Mouse (Mus musculus): Measurements from ENCODE around the gene Dnmt3b. TPM values are rescaled to one million over a fixed set of nuclear protein-coding genes. Genes with fewer than 3 reads are reported as not detected.
"Not testable (repeated sequence)": the region's sequence is repeated elsewhere in the genome, so short reads cannot be mapped to it uniquely, and the experiment has no call there.

Gene Dnmt3b
- polyA plus RNA-seq, 1 experiment from 2014 or later = 6.6 TPM

DNA sequence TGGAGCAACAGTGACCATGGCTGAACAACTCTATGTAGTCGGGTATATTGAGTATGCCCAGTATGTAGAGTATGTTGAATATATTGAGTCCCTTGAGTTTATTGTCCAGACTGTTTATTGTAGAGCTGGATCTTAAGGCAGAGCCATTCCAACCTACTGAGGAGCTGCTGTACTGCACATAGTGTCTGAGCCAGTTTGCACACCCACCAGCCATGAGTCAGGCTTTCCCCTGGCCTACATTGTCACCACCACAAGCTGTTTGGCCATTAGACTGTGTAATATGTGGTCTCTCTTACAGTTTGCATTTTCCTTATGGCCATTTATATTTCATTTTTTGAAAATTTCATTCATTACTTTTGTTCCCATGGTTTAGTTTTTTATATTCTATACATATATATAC, 30.7 kb downstream of the Dnmt3b start:
- Histone ChIP-seq H3K4me1 (no peaks in the 10 kb centered on the region), H3K36me3 (peaks cover 4% of the 10 kb centered on the region; the same call in 1 of the 2 replicates), H3K27me3 (replicated peaks) (no peaks in the 10 kb centered on the region), H3K9ac (no peak overlapping the region), H3K4me3 (no peak overlapping the region), H3K9me3 (no peaks in the 10 kb centered on the region), H3K4me2 (replicated peaks) (no peak overlapping the region), H3K27ac (no peak overlapping the region)
- ATAC-seq (ENCODE audit: low FRiP score, low read depth) = no peak
- WGBS = 93% methylated on average over 1 of the region's 1 CpGs

- H3K4me2 ChIP-seq (replicated peaks); H3K9me3 ChIP-seq; H3K27me3 ChIP-seq (replicated peaks); H3K27ac ChIP-seq; ATAC-seq (ENCODE audit: low FRiP score, low read depth); H3K4me3 ChIP-seq; H3K36me3 ChIP-seq; H3K9ac ChIP-seq; H3K4me1 ChIP-seq: not testable (repeated sequence)
- WGBS = 91% methylated on average over 7 of the region's 7 CpGs
Observed at GRCm38 (mm10) chr2:153693413-153693812, 44.2 kb downstream of the Dnmt3b start.

DNA sequence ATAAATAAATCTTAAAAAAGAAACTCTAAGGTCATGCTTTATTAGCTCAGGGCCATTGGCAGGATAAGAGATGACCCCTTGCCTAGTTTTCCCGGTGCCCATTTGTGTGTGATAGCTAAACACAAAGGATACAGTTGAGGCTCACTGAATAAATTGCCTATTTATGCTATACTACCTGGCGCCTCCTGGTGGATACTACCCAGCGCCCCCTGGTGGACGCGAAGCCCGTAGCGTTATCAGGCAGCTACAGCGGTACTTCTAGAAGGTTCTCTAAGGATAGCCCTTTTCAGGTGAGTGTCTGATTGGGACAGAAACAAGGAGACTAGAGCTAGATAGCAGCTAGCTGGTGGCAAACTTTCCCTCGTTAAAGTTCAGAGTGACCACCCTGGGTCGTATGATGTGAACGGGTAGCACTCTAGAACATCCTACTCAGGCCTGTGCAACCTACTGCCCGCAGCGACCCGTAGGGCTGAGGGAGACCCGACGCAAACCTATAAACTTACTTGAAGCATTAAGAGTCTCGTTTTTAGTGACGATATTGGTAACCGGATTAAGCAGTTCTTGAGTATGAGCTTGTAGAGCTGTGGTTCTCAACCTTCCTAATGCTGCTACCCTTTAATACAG, 45.3 kb downstream of the Dnmt3b start:
- Histone ChIP-seq H3K4me2 (replicated peaks) (no peak overlapping the region), H3K27ac (no peak overlapping the region), H3K4me3 (no peak overlapping the region), H3K27me3 (replicated peaks) (no peaks in the 10 kb centered on the region), H3K9me3 (no peaks in the 10 kb centered on the region), H3K36me3 (no peaks in the 10 kb centered on the region), H3K4me1 (no peaks in the 10 kb centered on the region), H3K9ac (no peak overlapping the region)
- WGBS = 70% methylated on average over 19 of the region's 19 CpGs
- no peak for ATAC-seq (ENCODE audit: low FRiP score, low read depth)

- Histone ChIP-seq H3K9me3 (no peaks in the 10 kb centered on the region), H3K27ac (no peak within 1 kb of the TSS), H3K27me3 (replicated peaks) (no peaks in the 10 kb centered on the region), H3K4me3 (no peak within 1 kb of the TSS), H3K9ac (no peak within 1 kb of the TSS), H3K36me3 (no peaks in the 10 kb centered on the region), H3K4me1 (no peaks in the 10 kb centered on the region), H3K4me2 (replicated peaks) (no peak within 1 kb of the TSS)
- ATAC-seq (ENCODE audit: low FRiP score, low read depth) = no peak
Observed at GRCm38 (mm10) chr2:153696352-153696751, 47.1 kb downstream of the Dnmt3b start, which contains the start of gene Dnmt3c. Dnmt3c (plus strand) TSS chr2:153696652.

DNA sequence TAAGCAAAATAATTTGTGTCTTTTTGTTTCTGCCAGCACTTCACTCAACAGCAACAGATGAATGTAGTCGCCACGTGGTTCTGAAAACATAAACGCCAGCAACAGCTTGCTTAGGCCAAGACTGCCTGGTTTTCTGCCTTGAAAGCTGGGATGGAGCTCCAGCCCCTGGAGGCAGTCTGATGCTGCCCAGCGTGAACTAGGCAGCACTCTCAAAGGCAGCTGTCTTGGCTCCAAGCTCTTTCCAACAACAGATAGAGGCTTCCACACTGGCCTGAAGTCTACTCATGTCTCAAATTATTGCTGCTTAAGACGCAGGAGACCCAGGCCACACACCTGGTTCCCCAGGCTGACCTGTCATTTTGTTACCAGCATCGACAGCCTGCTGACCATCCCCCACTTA, 54.1 kb downstream of the Dnmt3b start:
- WGBS = 53% methylated on average over 6 of the region's 6 CpGs
- no peak for ATAC-seq (ENCODE audit: low FRiP score, low read depth)
- Histone ChIP-seq H3K9me3 (no peaks in the 10 kb centered on the region), H3K36me3 (no peaks in the 10 kb centered on the region), H3K27ac (no peak overlapping the region), H3K4me2 (replicated peaks) (no peak overlapping the region), H3K4me1 (no peaks in the 10 kb centered on the region), H3K9ac (no peak overlapping the region), H3K4me3 (no peak overlapping the region), H3K27me3 (replicated peaks) (no peaks in the 10 kb centered on the region)

DNA sequence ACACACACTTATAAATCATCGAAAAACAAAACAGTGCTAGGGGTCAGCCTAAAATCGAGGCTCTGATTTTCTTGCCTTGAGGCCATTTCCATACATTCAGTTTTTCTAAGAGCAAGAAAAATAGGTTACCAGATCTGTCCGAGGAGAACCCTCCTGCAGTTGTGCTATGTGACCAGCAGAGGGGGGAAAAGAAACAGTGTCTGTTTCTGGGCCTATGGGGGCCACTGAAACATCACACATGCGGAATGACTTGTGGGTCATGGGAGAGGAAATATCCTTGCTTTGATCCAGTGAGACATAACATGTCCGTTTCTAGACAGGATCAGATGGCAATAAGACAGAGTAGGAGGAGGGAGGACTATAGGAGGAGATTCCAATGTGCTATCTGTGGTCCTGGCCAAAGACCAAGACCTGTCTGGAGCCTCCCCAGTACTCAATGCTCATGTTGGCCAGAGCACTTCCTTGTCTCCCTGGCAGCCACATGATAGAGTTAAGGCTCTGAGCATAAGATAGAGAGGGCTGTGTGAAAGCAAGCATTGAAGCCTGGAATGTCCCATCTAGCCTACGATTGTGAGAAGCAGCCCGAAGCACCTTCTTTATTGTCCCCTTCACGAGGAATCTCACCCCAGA, 61.6 kb downstream of the Dnmt3b start:
- H3K36me3 ChIP-seq = no peaks in the 10 kb centered on the region
- WGBS = 58% methylated on average over 8 of the region's 8 CpGs
- H3K9ac ChIP-seq = no peak overlapping the region
- H3K4me3 ChIP-seq = no peak overlapping the region
- no peak overlapping the region for H3K27ac ChIP-seq
- peaks cover 14% of the 10 kb centered on the region for H3K4me1 ChIP-seq
- no peak overlapping the region for H3K4me2 ChIP-seq (replicated peaks)
- no peaks in the 10 kb centered on the region for H3K9me3 ChIP-seq
- H3K27me3 ChIP-seq (replicated peaks) = no peaks in the 10 kb centered on the region
- no peak for ATAC-seq (ENCODE audit: low FRiP score, low read depth)

- peaks cover 14% of the 10 kb centered on the region for H3K4me1 ChIP-seq
- no peaks in the 10 kb centered on the region for H3K27me3 ChIP-seq (replicated peaks)
- peak; percentile 90 for ATAC-seq (ENCODE audit: low FRiP score, low read depth)
- H3K4me2 ChIP-seq (replicated peaks) = 0 out of 2 replicates have a peak overlapping the region, but pooled peaks have one; percentile 22
- no peak overlapping the region for H3K4me3 ChIP-seq
- no peaks in the 10 kb centered on the region for H3K9me3 ChIP-seq
- H3K27ac ChIP-seq = peak overlapping the region; percentile 65
- H3K36me3 ChIP-seq = no peaks in the 10 kb centered on the region
- H3K9ac ChIP-seq = no peak overlapping the region
- 10% methylated on average over 3 of the region's 3 CpGs for WGBS
Observed at GRCm38 (mm10) chr2:153712646-153713091, 63.4 kb downstream of the Dnmt3b start.

DNA sequence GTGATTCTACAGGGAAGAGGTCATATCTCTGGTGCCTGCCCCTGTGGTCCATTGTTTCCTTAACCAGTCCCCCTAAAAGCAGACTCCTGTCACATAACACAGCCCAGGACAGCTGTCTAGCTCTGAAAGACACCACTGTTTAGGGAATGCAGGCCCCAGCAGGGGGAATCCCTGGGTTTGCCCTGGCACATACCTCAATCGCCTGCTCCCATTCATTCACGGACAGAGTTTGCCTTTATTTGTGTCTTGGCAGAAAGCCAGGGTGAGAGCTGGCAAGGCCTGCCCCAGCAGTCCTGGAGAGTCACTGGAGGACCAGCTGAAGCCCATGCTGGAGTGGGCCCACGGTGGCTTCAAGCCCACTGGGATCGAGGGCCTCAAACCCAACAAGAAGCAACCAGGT, 64.0 kb downstream of the Dnmt3b start:
- H3K4me3 ChIP-seq = no peak overlapping the region
- no peaks in the 10 kb centered on the region for H3K9me3 ChIP-seq
- H3K4me1 ChIP-seq = peaks cover 14% of the 10 kb centered on the region
- H3K27me3 ChIP-seq (replicated peaks) = no peaks in the 10 kb centered on the region
- H3K36me3 ChIP-seq = no peaks in the 10 kb centered on the region
- H3K27ac ChIP-seq = peak overlapping the region; percentile 43; the same call in 1 of the 2 replicates
- 22% methylated on average over 4 of the region's 4 CpGs for WGBS
- no peak overlapping the region for H3K9ac ChIP-seq
- peak; percentile 92 for ATAC-seq (ENCODE audit: low FRiP score, low read depth)
- peak overlapping the region; percentile 16; the same call in 1 of the 2 replicates for H3K4me2 ChIP-seq (replicated peaks)

GRCm38 (mm10) chr2:153717861-153718260, 68.6 kb downstream of the Dnmt3b start:
- H3K9me3 ChIP-seq; H3K27ac ChIP-seq; ATAC-seq (ENCODE audit: low FRiP score, low read depth); H3K9ac ChIP-seq; H3K4me2 ChIP-seq (replicated peaks); H3K4me1 ChIP-seq; H3K36me3 ChIP-seq; H3K4me3 ChIP-seq; H3K27me3 ChIP-seq (replicated peaks): not testable (repeated sequence)
- WGBS = 75% methylated on average over 3 of the region's 3 CpGs

GRCm38 (mm10) chr2:153723098-153723497, 73.8 kb downstream of the Dnmt3b start:
- H3K27me3 ChIP-seq (replicated peaks) = no peaks in the 10 kb centered on the region
- no peak overlapping the region for H3K4me2 ChIP-seq (replicated peaks)
- ATAC-seq (ENCODE audit: low FRiP score, low read depth) = no peak
- no peaks in the 10 kb centered on the region for H3K36me3 ChIP-seq
- no peak overlapping the region for H3K9ac ChIP-seq
- H3K4me1 ChIP-seq = no peaks in the 10 kb centered on the region
- 77% methylated on average over 1 of the region's 1 CpGs for WGBS
- no peak overlapping the region for H3K27ac ChIP-seq
- H3K9me3 ChIP-seq = no peaks in the 10 kb centered on the region
- no peak overlapping the region for H3K4me3 ChIP-seq

DNA sequence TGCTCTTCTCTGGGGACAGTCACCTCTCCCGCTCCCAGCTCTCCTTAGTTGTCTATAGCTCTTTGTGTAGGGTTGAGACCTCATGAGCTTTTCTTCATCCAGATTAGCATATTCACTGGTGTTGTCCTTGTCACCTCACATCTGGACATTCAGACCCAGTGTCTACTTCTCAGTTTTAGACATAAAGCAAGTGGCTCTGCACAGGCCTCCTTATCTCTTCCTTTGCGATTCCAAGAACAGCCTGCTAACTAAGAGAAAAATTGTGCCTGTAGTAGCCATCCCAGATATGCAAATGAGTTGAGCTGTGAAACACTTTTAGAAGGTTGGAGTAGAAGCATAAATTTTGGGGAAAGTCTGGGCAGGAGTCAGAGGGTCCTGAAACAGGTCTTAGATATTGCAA, 75.2 kb downstream of the Dnmt3b start:
- no peak for ATAC-seq (ENCODE audit: low FRiP score, low read depth)
- 95% methylated on average over 2 of the region's 2 CpGs for WGBS
- Histone ChIP-seq H3K9ac (no peak overlapping the region), H3K4me3 (no peak overlapping the region), H3K27me3 (replicated peaks) (no peaks in the 10 kb centered on the region), H3K9me3 (no peaks in the 10 kb centered on the region), H3K36me3 (no peaks in the 10 kb centered on the region), H3K4me2 (replicated peaks) (no peak overlapping the region), H3K4me1 (no peaks in the 10 kb centered on the region), H3K27ac (no peak overlapping the region)

DNA sequence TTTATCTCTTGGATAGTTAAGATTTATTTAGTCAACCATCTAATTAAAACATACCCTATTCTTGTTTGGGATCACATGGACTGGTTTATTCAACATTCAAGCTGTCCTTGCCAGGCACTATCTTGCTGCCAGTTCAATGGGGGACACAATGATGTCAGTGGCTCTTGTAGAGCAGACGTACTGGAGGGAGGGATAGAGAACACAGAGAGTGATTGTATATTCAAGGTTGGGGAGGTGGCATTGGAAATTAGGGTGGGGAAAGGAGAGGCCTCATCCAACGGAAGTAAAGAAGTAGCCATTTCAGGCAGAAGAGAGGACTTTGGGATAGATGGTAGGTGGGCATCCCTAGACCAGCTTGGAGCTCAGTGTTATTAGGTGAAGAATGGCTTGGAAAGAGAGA, 75.6 kb downstream of the Dnmt3b start:
- ATAC-seq (ENCODE audit: low FRiP score, low read depth) = no peak
- no peaks in the 10 kb centered on the region for H3K4me1 ChIP-seq
- H3K36me3 ChIP-seq = no peaks in the 10 kb centered on the region
- H3K4me3 ChIP-seq = no peak overlapping the region
- no peaks in the 10 kb centered on the region for H3K27me3 ChIP-seq (replicated peaks)
- H3K27ac ChIP-seq = no peak overlapping the region
- H3K9ac ChIP-seq = no peak overlapping the region
- H3K9me3 ChIP-seq = no peaks in the 10 kb centered on the region
- H3K4me2 ChIP-seq (replicated peaks) = no peak overlapping the region
- 63% methylated on average over 2 of the region's 2 CpGs for WGBS

DNA sequence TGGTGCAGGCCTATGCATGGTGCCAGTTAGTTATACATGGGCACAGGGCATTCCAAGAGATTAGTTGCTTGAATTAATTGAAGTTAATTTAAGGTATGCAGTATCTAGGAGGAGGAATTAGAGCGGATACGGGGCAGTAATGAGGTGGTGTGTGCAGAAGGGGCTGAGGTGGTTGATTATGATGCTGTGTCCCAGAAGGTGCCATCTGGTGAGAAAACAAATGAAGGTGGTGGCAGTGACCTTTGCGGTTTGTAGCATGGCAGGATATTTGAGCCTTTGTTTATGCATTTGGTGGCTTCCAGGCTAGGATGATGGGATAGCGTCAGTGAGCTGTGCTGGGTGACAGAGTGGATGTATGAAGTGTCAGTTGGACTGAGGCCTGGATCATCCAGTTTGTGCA, 76.0 kb downstream of the Dnmt3b start:
- Histone ChIP-seq H3K4me2 (replicated peaks) (no peak overlapping the region), H3K27me3 (replicated peaks) (no peaks in the 10 kb centered on the region), H3K27ac (no peak overlapping the region), H3K9ac (no peak overlapping the region), H3K4me3 (no peak overlapping the region), H3K36me3 (no peaks in the 10 kb centered on the region), H3K4me1 (no peaks in the 10 kb centered on the region), H3K9me3 (no peaks in the 10 kb centered on the region)
- ATAC-seq (ENCODE audit: low FRiP score, low read depth) = no peak
- 87% methylated on average over 4 of the region's 4 CpGs for WGBS
